Mouse (Mus musculus) hindbrain, embryonic 10.5 days (tissue): ENCODE data around the gene Gm20532. TPM values are rescaled to one million over a fixed set of nuclear protein-coding genes. Genes with fewer than 3 reads are reported as not detected.
"Not testable (repeated sequence)": the region's sequence is repeated elsewhere in the genome, so short reads cannot be mapped to it uniquely, and the experiment has no call there.

Experiments used
- DNase-seq: peaks from one replicate; pipeline ENCODE4 v3.0.0-alpha.2; 2017; ENCODE audit warnings: low spot score
- H3K27ac ChIP-seq: fragments of 300-500 bp; sonication (generic); 2 replicates; pipeline ENCODE4 v1.5.1; 2016; ENCODE audit warnings: mild to moderate bottlenecking, moderate library complexity
- H3K27me3 ChIP-seq: fragments of 300-500 bp; sonication (generic); 2 replicates; pipeline ENCODE4 v1.6.1; 2016; ENCODE audit warnings: mild to moderate bottlenecking; ENCODE audit not compliant: poor library complexity, insufficient read depth, severe bottlenecking
- H3K36me3 ChIP-seq: fragments of 300-500 bp; sonication (generic); 2 replicates; pipeline ENCODE4 v1.6.1; 2016; ENCODE audit warnings: mild to moderate bottlenecking, moderate library complexity
- H3K4me1 ChIP-seq: fragments of 300-500 bp; sonication (generic); replicated peaks from 2 replicates; pipeline ENCODE4 v1.6.1; 2016; ENCODE audit warnings: mild to moderate bottlenecking
- H3K4me3 ChIP-seq: fragments of 300-500 bp; sonication (generic); 2 replicates; pipeline ENCODE4 v1.5.1; 2016; ENCODE audit warnings: mild to moderate bottlenecking, moderate library complexity
- H3K9me3 ChIP-seq: fragments of 300-500 bp; sonication (generic); 2 replicates; pipeline ENCODE4 v1.6.1; 2016; ENCODE audit warnings: mild to moderate bottlenecking, moderate library complexity
- WGBS: fragments of 180-500 bp; shearing (Covaris S2); methylation state at CpG from one replicate; pipeline ENCODE4 v1.1.7; 2016; 5-methylcytosine and 5-hydroxymethylcytosine counted together
- microRNA counts: library from miRNA; unstranded; fragments of <30 nt; microRNA quantifications from one replicate; lab custom pipeline; 2017
- polyA plus RNA-seq: library from polyadenylated mRNA; unstranded; fragments of >200 nt; fragmentation: Nextera tagmentation; extraction: Ambion mirVana; gene quantifications from 2 replicates; pipeline ENCODE4 v1.2.1, GENCODE M21; 2016

Gene Gm20532
- polyA plus RNA-seq, 1 experiment from 2014 or later, result not detected

- H3K27me3 ChIP-seq, result no peaks in the 10 kb centered on the region
- WGBS, result 66% methylated on average over 1 of the region's 1 CpGs
- H3K27ac ChIP-seq, result no peak overlapping the region
- H3K9me3 ChIP-seq, result no peaks in the 10 kb centered on the region
- no peak overlapping the region for H3K4me3 ChIP-seq
- no peak for DNase-seq
- H3K36me3 ChIP-seq, result no peaks in the 10 kb centered on the region
- H3K4me1 ChIP-seq, result no peaks in the 10 kb centered on the region
Measured at GRCm38 (mm10) chr2:26654687-26655086, 68.2 kb downstream of the Gm20532 start.

DNA sequence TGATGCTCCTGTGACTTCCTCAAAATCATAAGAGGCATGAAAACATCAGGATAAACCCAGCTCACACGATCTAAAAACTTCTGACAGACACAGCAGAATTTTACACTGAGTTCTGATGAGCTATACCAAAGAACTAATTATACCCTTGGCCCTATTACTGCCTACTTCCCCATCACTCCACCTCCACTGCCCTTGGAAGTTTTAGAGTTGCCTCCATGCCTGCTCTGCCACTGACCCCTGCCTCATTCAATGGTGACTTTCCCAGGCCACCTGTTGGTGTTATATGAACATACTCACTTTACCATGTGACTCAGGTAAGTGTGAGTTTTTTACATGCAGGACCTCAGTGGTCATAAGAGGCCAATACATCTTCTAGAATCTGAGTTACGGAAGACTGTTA is 71.0 kb downstream of the Gm20532 start:
- Histone ChIP-seq H3K9me3 (no peaks in the 10 kb centered on the region), H3K27ac (no peak overlapping the region), H3K27me3 (peaks cover 2% of the 10 kb centered on the region; the same call in 1 of the 2 replicates), H3K36me3 (no peaks in the 10 kb centered on the region), H3K4me1 (peaks cover 10% of the 10 kb centered on the region), H3K4me3 (no peak overlapping the region)
- no peak for DNase-seq
- WGBS, result 90% methylated on average over 2 of the region's 2 CpGs

DNA sequence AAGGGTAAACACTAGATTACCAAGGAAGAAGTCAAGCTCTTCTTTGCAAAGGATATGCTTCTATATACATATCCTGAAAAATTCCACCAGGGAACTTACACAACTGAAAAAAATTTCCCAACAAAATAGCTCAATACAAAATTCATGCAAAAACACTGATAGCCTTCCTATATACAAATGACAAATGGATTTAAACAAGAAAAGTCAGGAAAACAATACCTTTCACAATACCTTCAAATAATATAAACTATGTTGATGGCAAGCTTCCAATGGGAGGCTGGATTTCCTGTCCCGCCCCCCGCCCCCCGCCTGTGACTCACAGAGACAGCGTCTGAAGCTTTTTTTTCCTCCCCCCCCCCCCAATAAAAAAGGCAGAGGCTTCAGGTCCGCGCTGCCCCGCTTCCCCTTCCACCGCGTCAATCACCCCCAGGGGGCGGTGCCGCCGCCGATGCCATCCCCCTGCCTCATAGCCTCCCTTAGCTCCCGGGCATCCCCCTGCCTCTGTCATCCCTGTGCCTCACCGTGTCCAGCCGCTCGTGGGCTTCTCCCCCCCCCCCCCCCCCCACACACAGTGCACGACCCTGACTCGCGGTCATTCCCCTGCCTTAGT is 74.8 kb downstream of the Gm20532 start:
- DNase-seq, result no peak
- WGBS, result 3% methylated on average over 18 of the region's 20 CpGs
- H3K4me3 ChIP-seq, result peak overlapping the region; percentile 49

GRCm38 (mm10) chr2:26661768-26662508 is 75.5 kb downstream of the Gm20532 start:
- Histone ChIP-seq H3K27me3 (peaks cover 6% of the 10 kb centered on the region), H3K27ac (no peak overlapping the region), H3K4me3 (peak overlapping the region; percentile 49), H3K36me3 (no peaks in the 10 kb centered on the region), H3K4me1 (peaks cover 10% of the 10 kb centered on the region), H3K9me3 (no peaks in the 10 kb centered on the region)
- DNase-seq, result no peak
- 47% methylated on average over 29 of the region's 29 CpGs for WGBS

More for the DNA sequence above, 74.8 kb downstream of the Gm20532 start:
- Histone ChIP-seq H3K9me3 (no peaks in the 10 kb centered on the region), H3K4me1 (peaks cover 10% of the 10 kb centered on the region), H3K36me3 (no peaks in the 10 kb centered on the region), H3K27me3 (peaks cover 6% of the 10 kb centered on the region), H3K27ac (no peak overlapping the region)

DNA sequence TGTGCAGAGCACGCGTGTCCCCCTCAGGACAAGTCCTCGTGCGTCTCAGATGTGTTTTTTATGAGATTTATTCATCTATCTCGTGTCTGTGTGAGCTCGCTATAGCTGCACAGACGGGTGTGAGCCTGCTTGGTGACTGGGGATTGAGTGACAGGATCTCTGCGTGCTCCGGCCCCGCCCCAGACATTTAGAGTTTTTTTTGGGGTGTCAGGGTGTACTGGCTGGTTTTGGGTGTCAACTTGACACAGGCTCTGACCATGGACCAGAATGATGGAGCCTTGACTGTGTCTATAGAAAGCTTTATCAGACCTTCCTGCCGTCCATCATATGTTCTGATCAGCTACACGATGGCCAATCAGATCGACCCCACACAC is 76.1 kb downstream of the Gm20532 start:
- no peak for DNase-seq
- peaks cover 6% of the 10 kb centered on the region for H3K27me3 ChIP-seq
- WGBS, result 83% methylated on average over 13 of the region's 13 CpGs

DNA sequence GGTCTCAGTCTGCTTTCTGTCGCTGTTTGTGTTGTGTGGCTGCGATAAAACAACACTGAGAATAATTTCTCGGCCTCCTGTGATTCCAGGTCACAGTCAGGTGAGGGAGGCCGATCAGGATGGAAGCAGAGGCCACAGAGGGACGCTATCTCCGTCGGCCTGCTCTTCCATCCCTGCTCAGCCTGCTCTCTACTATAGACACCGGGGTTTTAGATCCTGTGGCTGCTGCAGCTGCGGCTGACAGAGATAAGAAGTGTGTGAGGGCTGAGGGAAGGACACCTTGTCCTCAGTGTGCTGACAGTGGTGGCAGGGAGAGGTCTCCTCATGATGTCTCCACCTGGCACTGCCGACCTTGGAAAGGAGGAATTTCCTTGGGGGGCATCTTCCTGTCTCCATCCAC is 76.7 kb downstream of the Gm20532 start:
- peaks cover 10% of the 10 kb centered on the region for H3K4me1 ChIP-seq
- H3K9me3 ChIP-seq, result no peaks in the 10 kb centered on the region
- H3K27ac ChIP-seq, result no peak overlapping the region
- no peak for DNase-seq
- peaks cover 6% of the 10 kb centered on the region for H3K27me3 ChIP-seq
- H3K36me3 ChIP-seq, result no peaks in the 10 kb centered on the region
- 81% methylated on average over 10 of the region's 10 CpGs for WGBS
- no peak overlapping the region for H3K4me3 ChIP-seq

More for the DNA sequence above, 76.1 kb downstream of the Gm20532 start:
- H3K4me3 ChIP-seq, result no peak overlapping the region
- H3K36me3 ChIP-seq, result no peaks in the 10 kb centered on the region
- H3K4me1 ChIP-seq, result peaks cover 10% of the 10 kb centered on the region
- no peak overlapping the region for H3K27ac ChIP-seq
- no peaks in the 10 kb centered on the region for H3K9me3 ChIP-seq

GRCm38 (mm10) chr2:26663551-26663950 is 77.1 kb downstream of the Gm20532 start:
- not testable (repeated sequence) for H3K27me3 ChIP-seq, H3K9me3 ChIP-seq, H3K4me3 ChIP-seq, H3K36me3 ChIP-seq, H3K27ac ChIP-seq
- DNase-seq, result peak; percentile 54
- peaks cover 10% of the 10 kb centered on the region for H3K4me1 ChIP-seq
- WGBS, result 88% methylated on average over 1 of the region's 1 CpGs

DNA sequence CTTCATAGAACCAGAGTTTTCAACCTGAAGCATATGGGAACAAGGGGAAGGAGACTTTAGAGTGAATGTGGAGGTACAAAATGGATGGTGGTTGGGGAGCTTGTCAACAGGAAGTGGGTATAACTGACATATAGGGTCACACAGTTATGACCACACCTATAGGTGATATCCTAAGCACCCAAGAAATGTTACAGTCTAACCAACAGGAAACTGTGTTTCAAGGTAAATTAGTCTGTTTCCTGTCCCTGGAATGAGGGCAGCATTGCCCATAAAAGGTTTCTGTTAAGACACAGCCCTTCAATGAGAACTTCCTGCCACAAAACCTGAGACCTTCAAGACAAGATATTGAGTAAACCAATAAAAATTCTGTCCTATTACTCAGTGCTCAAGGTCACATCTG is 82.3 kb downstream of the Gm20532 start:
- Histone ChIP-seq H3K27me3 (no peaks in the 10 kb centered on the region), H3K36me3 (no peaks in the 10 kb centered on the region), H3K4me3 (no peak overlapping the region), H3K27ac (no peak overlapping the region), H3K9me3 (no peaks in the 10 kb centered on the region), H3K4me1 (no peaks in the 10 kb centered on the region)
- DNase-seq, result no peak

- Histone ChIP-seq H3K36me3 (no peaks in the 10 kb centered on the region), H3K27ac (no peak within 1 kb of the TSS), H3K27me3 (no peaks in the 10 kb centered on the region), H3K9me3 (no peaks in the 10 kb centered on the region), H3K4me3 (no peak within 1 kb of the TSS), H3K4me1 (no peaks in the 10 kb centered on the region)
- no peak for DNase-seq
- WGBS, result 89% methylated on average over 3 of the region's 3 CpGs
Measured at GRCm38 (mm10) chr2:26671182-26671581, 84.7 kb downstream of the Gm20532 start, which contains the start of gene Lcn4. TSS of gene Lcn4 (minus strand) at chr2:26671282.

MicroRNAs encoded within 50 kb of the gene (microRNA counts, 519-probe panel; counts per million panel counts)
- microRNA mmu-miR-126-3p (lab: Ali Mortazavi, UCI), result 6,036 counts per million, percentile 98 among the panel's probes with 10 or more counts
- 1,255 counts per million, percentile 77 among the panel's probes with 10 or more counts for microRNA mmu-miR-126-5p (lab: Ali Mortazavi, UCI)

Other genes starting within 250 kb of the Gm20532 start
- gene Dnlz, start 234.5 kb upstream of the Gm20532 start, polyA plus RNA-seq, result 36.8 and 38.8 TPM in 2 replicates
- gene Card9, start 225.7 kb upstream of the Gm20532 start, polyA plus RNA-seq, result 0.62 and 1.1 TPM in 2 replicates
- gene Snapc4, start 206.0 kb upstream of the Gm20532 start, polyA plus RNA-seq, result 35.3 and 35.5 TPM in 2 replicates
- gene Entr1, start 197.3 kb upstream of the Gm20532 start, polyA plus RNA-seq, result 136 and 141 TPM in 2 replicates
- gene Pmpca, start 197.3 kb upstream of the Gm20532 start, polyA plus RNA-seq, result 132 and 139 TPM in 2 replicates
- 23.8 and 29.7 TPM in 2 replicates for gene Inpp5e, start 177.4 kb upstream of the Gm20532 start, polyA plus RNA-seq
- gene Sec16a, start 141.4 kb upstream of the Gm20532 start, polyA plus RNA-seq, result 25.2 and 28.9 TPM in 2 replicates
- 39.1 and 46.4 TPM in 2 replicates for gene Notch1, start 70.0 kb upstream of the Gm20532 start, polyA plus RNA-seq
- 78.3 and 101 TPM in 2 replicates for gene Egfl7, start 6.6 kb upstream of the Gm20532 start, polyA plus RNA-seq
- gene Agpat2, start 17.8 kb downstream of the Gm20532 start, polyA plus RNA-seq, result 12.3 and 13.5 TPM in 2 replicates
- gene Fam69b, start 41.8 kb downstream of the Gm20532 start, polyA plus RNA-seq, result 32.8 and 48.5 TPM in 2 replicates
- gene Lcn4, start 84.6 kb downstream of the Gm20532 start, polyA plus RNA-seq, result not detected in 2 replicates